Mouse (Mus musculus) layer of hippocampus, adult 8-10 months (tissue): ENCODE measurements around the gene Cfl1. TPM values are rescaled to one million over a fixed set of nuclear protein-coding genes. Genes with fewer than 3 reads are reported as not detected.

ENCODE experiments used
- DNase-seq, 2 experiments: peaks; one replicate each; pipeline ENCODE4 v3.0.0; 2022; ENCODE audit warnings: low spot score in 2 of 2
- total RNA-seq, 4 experiments: library from RNA; stranded (reverse); gene quantifications; 2 replicates each; pipeline ENCODE4 v1.2.4; 2022

Gene Cfl1
- total RNA-seq, 4 experiments from 2014 or later = 1,240 to 1,334 (median 1,291) TPM

DNA sequence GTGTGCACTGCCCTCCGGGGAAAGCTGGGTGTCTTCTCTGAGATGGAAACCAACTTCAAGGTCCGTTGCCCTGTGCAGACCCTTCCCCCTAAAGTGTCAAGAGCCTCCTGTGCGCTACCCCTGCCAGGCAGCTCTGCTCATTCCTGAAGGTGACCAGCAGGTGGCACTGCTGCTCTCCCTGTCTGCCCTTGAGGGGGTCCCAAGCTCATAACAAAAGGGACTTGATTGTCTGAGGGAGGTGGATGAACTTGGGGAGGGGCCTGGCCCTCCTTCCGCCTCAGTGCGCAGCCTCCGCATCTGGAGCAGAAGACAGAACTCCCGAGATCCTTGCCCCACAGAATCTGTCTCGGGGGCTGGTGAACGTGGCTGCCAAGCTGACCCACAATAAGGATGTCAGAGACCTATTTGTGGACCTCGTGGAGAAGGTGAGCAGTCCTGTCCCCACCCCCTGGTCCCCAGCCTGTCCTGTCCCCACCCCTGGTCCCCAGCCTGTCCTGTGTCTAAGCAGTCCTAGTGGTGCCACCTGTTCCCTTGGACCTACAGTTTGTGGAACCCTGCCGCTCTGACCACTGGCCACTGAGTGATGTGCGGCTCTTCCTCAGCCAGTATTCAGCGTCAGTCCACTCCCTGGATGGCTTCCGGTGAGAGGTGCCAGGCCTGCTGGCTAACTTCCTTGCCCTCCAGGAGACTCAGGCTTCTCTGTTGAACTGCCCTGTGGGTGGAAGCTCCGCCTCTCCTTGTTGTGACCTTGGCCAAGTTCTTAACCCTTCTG lies 26.3 kb upstream of the Cfl1 start:
- DNase-seq = no peak

DNA sequence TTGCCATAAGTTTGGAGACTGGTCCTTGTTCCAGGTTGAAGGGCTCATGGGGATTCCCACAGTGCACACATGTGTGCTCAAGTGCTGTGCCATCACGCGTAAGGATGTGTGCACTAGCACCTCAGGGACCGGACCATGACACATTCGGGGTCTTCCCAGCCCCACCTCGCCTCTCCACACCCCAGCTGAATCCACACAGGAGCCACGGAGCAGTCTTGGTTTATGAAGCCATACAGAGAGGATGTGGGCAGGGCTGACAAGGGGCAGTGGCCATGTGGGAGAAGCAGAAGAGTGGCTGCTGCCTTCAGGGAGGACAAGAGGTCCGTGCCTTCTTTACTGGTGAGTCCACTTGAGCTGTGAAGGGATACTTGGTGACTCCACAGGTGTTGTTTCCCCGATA lies 25.2 kb upstream of the Cfl1 start:
- no peak for DNase-seq

DNA sequence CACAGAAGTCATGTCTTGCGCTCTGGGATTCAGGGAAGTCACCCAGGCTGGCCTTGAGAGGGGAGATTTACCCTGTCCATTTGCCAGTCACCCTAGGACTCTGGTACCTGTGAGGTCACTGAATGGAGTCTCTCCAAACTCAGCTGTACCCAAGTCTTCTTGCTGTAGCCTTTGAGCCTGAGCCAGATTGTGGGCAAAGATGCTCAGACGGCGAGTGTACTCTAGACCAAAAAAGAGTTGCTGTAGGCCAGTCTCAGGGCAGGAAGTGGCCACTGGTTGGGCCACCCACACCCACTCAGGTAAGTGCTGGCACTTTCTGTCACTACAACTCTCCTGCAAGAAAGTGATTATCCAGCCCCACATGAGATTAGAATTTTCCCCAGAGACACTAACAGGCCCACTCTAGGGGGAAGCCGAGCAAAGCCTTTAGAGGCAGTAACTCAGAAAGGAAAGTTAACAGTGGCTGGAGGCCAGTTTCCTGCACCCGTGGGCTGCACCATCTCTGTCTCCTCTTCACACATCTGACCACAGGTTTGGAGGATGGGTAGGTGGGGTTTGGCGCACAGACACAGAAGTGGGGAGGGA lies 23.2 kb upstream of the Cfl1 start:
- DNase-seq = no peak

DNA sequence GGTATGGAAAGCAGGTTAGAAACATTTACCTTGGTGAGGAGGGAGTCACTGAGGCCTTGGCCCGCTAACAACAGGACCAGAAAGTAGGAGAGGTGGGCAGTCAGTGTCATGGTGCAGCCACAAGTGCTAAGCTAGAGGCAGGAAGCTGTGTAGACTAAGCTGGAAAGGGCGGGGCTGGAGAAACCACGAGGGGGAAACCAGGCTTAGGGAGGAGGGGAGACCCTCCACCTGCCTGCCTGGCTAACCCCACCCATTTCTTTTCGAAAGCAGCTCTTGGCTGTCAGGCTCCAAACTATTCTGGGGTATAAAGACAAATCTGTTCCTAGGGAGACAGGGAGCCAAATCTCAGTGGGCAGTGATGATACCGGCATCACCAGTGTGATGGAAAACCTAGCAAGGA lies 21.9 kb upstream of the Cfl1 start, which contains the start of gene Ctsw:
Gene Ctsw (minus strand): TSS at position 134 of the 400 bp plus-strand sequence.
- no peak for DNase-seq

DNA sequence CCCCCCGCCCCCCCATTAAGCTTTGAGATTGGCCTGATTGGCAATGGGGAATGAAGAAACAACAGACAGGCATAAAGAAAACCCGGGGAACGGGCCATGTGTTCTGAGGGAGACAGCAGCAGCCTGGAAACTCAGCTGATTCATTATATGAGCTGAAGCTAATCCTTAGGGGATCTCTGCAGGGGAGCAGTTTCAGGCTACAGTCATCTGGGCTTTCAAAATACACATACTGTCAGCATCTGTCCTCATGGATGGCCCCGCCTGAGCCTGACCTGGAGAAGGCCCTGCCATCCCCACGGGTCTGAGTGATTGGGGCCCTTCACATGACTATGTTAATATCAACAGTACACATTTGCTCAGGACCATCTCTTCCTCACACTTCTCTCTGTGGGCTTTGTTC lies 18.4 kb upstream of the Cfl1 start:
- DNase-seq = no peak

DNA sequence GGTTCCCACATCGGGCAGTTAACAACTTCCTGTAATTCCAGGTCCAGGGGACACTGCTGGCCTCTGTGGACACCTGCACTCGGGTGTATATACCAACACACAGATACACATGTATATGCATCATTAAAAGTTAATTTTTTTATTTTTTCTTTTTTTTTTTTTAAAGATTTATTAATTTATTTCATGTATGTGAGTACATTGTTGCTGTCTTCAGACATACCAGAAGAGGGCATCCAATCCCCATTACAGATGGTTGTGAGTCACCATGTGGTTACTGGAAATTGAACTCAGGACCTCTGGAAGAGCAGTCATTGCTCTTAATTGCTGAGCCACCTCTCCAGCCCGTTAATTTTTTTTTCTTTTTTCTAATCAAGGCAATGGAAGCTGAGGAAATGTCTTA lies 17.4 kb upstream of the Cfl1 start:
- no peak for DNase-seq

DNA sequence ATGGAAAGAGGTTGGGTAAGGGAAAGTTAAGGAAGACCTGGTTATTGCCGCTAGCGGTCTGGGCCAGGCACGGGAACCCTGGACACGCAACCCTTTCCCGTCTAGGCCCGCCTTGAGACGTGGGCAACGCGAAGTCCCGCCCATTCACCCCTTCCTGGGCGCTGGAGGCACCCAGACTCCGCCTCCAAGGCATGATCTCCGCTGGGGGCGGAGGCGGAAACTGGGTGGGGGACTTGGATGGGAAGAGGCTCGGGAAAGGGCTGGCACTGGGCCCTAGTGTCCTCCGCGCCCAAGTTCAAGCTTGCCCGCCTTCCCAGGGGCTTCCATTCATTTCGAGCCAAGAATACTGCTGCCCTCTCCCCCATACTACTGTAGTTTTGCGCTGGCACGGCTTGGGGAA lies 16.5 kb upstream of the Cfl1 start, which contains the start of gene Efemp2:
Gene Efemp2 (plus strand): TSS at position 235 of the 400 bp plus-strand sequence.
- DNase-seq = no peak

DNA sequence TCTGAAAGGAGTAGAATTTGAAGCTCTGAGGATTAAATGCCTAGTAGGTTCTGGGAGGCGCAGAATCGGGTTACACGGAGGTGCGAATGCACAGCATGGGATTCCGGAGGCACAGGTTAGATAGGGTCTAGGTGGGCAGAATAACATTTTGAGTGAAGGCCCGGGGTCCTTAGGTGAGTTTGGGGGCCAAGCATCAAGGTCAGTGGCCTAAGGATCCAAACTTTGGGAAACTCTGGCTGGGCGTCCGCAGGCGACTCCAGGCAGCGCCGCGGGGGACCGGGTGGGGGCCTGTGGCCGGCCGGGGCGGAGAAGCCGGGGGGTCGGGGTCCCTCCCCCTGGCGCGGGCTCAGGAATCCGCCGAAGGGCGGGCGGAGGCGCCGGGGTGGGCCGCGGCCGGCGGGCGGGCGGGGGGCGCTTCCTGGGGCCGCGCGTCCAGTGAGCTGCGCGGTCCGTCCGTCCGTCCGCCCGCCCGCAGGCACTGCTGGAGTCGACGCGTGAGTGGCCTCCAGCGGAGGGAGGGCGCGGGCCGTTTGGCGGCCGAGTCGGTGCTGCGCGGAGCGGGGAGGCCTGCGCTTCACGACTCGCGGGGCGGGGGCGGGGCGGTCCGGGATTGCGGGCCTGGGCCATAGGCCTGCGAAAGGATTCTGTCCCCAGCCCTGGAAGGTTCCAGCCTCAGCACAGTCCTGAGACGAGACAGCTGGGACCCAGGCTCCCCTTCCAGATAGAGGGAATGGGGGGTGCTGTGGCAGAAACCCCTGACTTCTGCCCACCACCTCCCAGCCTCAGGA lies 15.8 kb upstream of the Cfl1 start:
- DNase-seq = no peak

DNA sequence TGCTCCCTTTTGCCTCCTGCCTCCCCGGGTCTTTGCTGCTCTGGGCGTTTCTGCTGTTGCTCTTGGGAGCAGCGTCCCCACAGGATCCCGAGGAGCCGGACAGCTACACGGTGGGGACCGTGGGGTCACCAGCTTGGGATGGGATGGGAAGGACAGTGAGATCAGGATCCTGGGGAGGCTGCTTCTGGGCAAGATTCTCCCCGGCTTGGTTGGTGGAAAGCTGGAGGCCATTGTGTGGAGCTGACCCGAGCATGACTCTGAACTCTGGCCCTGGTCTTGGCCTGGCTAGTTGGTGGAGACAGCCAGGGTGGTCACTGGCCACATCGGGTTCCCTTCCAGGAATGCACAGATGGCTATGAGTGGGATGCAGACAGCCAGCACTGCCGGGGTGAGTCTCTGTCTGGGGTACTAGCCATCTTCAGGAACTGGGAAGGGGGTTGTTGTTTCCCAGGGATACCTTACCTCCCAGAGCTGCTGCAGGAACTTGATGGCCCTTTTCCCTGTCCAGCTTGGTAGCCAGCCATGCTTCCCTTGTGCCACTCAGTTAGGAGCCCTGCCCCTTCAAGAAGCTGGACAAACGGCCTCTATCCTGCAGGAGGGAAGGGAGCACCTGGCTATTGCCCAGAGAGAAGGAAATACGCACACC lies 15.1 kb upstream of the Cfl1 start:
- DNase-seq = no peak

DNA sequence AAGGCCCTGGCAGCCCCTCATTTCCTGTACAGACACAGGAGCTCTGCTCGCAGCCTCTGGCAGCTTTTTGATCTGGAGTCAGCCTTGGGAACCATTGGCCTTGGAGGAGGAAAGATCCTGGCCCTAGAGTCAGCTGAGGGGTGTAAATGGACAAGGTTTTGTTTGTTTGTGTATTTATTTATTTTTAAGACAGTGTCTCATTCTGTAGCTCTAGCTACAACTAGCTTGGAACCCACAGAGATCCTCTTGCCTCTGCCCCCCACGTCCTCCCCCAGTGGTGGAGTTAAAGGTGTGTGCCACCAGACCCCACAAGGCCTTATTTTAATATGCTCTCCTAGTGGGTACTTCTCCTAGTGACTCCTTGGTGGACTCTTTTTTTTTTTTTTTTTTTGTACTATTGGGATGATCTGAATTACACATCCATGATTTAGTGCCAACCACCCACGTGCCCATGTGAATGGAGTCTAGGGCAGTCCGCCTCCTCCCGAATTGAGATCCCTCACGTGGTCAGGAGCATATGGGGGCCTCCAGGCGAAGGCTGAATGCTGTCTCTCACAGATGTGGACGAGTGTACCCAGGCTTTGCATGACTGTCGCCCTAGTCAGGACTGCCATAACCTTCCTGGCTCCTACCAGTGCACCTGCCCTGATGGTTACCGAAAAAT lies 13.1 kb upstream of the Cfl1 start:
- DNase-seq = no peak

DNA sequence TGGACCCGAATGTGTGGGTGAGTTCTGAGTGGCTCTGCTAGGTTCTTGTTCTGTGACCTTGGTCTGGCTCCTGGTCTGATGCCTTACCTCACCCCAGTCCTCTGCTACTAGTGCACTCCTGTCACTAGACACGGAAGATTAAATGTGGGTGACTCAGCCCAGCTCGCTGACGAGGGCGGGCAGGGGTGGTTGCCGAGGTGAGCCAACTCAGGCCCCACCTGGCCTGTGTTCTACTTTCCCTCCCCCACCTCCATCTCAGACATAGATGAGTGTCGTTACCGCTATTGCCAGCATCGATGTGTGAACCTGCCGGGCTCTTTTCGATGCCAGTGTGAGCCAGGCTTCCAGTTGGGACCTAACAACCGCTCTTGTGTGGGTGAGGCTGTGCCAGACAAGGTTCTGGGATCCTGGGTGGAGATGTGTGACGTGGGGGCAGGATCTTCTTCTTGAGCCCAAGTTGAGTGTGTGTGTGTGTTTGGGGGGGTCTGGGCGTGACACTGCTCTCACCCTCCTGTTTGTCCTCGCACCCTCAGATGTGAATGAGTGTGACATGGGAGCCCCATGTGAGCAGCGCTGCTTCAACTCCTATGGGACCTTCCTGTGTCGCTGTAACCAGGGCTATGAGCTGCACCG lies 12.5 kb upstream of the Cfl1 start:
- no peak for DNase-seq

DNA sequence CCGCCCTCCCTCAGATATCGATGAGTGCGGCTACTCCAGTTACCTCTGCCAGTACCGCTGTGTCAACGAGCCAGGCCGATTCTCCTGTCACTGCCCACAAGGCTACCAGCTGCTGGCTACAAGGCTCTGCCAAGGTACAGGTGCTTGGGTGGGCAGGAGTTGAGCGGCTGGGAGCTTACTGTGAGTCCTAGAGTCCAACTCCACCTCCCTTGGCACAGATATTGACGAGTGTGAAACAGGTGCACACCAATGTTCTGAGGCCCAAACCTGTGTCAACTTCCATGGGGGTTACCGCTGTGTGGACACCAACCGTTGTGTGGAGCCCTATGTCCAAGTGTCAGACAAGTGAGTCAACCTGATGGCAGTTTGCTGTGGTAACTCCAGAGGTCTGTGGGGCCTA lies 10.2 kb upstream of the Cfl1 start:
- DNase-seq = no peak

DNA sequence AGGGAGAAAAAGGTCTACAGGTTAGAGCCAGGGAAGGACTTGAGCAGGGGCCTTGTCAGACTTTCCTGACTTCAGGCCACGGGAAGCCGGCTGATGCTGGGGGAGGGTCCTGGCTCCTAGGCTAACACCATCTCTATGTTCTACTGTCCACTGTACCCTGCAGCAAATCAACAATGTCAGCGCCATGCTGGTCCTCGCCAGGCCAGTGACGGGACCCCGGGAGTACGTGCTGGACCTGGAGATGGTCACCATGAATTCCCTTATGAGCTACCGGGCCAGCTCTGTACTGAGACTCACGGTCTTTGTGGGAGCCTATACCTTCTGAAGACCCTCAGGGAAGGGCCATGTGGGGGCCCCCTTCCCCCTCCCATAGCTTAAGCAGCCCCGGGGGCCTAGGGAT lies 8.9 kb upstream of the Cfl1 start:
- no peak for DNase-seq

DNA sequence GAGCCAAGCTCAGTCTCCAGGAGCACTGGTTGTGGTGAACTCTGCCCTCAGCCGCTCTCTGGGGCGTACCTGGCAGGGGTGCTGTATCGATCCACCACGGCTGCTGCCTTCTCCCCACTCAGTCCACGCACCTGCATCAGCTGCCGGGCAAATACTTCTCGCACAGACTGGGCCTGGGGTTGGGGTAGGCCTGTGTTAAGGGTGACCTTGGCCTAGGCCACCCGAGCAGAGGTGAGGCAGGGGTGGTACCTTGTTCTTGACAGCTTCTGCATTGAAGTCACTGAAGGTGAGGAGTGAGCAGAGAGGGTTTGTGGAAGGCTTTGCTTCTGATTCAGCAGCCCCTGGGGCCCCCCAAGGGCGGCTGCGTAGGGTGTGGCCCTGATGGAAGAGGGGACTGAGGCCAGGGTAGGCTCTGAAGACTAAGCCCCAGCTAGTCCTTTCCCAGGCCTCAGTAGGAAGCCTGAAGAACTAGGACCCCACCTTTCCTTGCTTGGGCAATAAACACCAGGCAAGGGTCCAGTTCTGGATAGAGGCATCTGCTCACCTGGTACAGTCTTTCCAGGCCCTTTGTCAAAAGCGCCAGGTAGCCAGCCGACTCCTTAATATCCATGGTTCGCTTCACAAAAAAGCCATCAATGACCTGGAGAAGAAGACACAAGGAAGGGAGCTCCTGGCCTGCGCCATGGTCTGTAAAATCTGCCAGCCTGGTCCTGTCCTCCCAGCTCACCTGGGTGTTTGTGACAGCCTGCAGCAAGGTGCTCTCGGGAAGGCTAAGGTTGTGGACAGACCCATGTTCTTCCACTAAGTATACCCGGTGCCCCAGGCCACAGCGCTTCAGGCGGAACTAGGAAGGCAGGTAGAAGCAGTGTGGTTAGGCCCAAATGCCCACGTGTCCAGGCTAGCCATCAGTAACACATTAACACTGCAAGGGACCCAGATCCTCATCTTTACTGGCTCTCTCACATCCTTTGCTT lies 6.6 kb upstream of the Cfl1 start:
- DNase-seq = no peak

DNA sequence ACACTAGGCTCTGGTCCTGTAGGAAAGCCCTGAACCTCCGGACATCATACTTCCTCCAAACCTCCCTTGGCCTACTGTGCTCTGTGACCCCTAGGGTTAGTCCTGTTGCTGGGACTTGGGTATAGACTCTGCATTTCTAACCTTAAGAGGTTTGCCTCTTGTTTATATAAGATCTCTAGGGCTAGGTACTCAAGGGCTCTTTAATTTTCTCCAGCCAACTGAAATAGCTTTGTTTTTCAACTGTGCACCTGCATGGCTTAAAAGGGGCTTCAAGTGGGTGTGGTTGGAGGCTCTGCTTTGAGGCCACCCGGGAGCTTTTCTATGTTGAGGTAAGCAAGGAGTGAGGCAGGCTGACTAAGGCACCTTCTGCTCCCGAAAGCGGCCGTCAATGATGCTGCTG lies 5.8 kb upstream of the Cfl1 start:
- no peak for DNase-seq

DNA sequence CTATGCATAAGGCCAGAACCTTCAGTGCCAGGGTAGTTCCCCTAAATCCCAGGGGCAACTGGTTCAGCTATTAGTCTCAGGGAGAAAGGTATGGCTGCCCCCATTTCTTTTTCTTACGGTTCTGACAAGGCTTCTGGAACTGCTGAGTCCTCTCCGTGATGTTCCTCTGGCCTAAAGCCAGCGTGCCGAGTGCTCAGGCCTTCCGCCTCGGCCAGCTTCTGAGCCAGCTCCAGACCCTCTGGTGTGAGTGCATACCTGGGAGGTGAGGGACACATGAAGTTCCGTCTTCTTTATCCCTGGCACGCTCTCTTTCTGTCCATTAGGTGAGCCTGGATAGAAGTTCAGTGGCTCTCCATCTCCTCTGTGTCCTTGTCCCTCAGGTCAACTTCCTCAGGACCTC lies 4.9 kb upstream of the Cfl1 start:
- DNase-seq = no peak

DNA sequence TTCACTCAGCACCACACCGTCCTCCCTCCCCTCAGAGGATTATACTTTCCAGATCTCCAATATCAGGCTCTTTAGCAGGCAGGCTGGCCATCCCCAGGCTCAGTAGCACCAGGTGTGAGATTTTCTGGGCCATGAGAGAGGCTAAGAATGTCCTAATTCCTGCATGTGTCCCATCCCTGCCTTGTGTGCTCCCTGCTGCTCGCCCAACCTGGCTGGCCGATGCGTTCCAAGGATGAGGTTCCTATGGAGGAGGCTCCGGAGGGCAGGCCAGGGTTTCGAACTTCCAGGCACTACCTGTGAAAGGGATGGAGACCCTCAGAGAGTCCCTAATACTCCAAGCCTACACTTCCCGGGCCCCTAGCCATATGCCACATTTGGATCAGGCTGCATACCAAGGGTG lies 4.4 kb upstream of the Cfl1 start:
- no peak for DNase-seq

DNA sequence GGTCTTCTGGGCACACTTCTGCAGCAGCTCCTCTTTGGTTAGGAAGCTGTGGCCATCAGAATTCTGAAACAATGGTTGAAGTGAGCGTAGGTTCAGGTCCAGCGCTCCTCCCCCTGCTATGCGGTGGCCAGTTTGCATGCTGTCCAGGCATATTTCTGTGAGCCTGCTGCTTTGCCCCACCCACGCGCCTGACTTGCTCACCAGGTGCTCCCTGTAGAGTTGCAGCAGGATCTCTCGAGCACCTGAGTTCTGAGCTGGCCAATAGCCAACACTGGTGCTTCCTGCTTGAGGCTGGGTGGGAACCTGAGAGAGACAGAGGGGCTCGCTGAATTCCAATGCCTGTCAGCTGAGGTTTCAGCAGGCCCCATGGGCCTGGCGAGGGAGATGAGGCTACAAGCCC lies 4.0 kb upstream of the Cfl1 start:
- no peak for DNase-seq

DNA sequence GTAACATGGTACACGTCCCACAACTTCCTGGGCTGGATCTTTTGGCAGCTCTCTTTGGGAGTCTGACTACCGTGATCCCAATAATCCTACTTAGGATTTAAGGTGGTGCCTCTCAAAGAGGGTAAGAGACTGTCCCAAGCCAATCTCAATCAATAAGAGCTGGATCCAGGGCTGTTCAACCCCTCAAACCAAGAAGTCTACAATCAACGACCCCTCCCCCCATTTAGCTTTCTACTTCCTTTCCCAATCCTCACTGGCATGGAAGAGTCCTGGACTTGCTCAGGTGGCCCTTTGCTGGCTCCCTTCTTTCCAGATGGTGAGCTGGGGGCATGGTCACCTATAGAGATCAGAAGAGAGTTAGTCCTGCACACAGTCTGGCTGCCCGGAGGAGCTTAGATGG lies 3.5 kb upstream of the Cfl1 start:
- DNase-seq = no peak
